Mouse (Mus musculus): ENCODE data around the gene Polr3f.

DNA sequence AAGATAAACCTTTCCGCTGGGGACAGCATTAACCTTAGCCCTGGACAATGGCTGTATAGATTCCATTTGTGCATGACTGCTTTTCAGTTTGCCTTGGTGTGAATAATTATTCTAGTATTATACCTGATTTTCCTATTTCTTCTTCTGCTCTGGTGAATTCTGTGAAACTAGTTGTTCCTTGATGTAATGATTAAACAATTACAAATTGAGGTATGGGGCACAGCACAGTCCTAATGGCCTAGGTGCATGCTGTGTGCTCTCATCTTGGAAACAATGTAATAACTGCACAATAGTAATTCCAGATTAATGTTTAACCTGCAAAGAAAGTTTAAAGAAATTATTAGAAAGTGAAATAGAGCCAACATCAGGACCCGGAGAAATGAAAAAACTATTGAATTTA, 17.5 kb downstream of the Polr3f start:
- TF ChIP-seq CTCF (IDR thresholded peaks at IDR 0.05; ENCODE audit: extremely low read depth, insufficient read depth, low read length) (no peak), POLR2A (IDR thresholded peaks at IDR 0.05; ENCODE audit: extremely low read depth, insufficient read depth, low read length) (no peak)
